Mouse (Mus musculus) limb, embryonic 15.5 days (tissue): Measurements from ENCODE around the gene Mapkbp1. TPM values are rescaled to one million over a fixed set of nuclear protein-coding genes. Genes with fewer than 3 reads are reported as not detected.

Source experiments
- ATAC-seq: fragments of 200-750 bp; cut with Nextera tagmentation; 2 replicates; pipeline ENCODE4 v1.8.0; 2017; ENCODE audit warnings: low read depth, moderate TSS enrichment; ENCODE audit not compliant: insufficient number of reproducible peaks, low FRiP score, low TSS enrichment
- H3K27ac ChIP-seq: fragments of 300-500 bp; sonication (generic); 2 replicates; pipeline ENCODE4 v1.5.1; 2015; ENCODE audit warnings: moderate library complexity, mild to moderate bottlenecking, inconsistent platforms
- H3K27me3 ChIP-seq: fragments of 300-500 bp; sonication (generic); 2 replicates; pipeline ENCODE4 v1.6.1; 2015; ENCODE audit warnings: inconsistent platforms
- H3K36me3 ChIP-seq: fragments of 300-500 bp; sonication (generic); 2 replicates; pipeline ENCODE4 v1.6.1; 2015; ENCODE audit warnings: inconsistent platforms
- H3K4me1 ChIP-seq: fragments of 300-500 bp; sonication (generic); 2 replicates; pipeline ENCODE4 v1.6.1; 2015; ENCODE audit warnings: inconsistent platforms
- H3K4me2 ChIP-seq: fragments of 300-500 bp; sonication (generic); 2 replicates; pipeline ENCODE4 v1.6.1; 2015; ENCODE audit warnings: mild to moderate bottlenecking, inconsistent platforms
- H3K4me3 ChIP-seq: fragments of 300-500 bp; sonication (generic); 2 replicates; pipeline ENCODE4 v1.5.1; 2015; ENCODE audit warnings: mild to moderate bottlenecking, inconsistent platforms
- H3K9ac ChIP-seq: fragments of 300-500 bp; sonication (generic); 2 replicates; pipeline ENCODE4 v1.6.1; 2015; ENCODE audit warnings: inconsistent platforms
- H3K9me3 ChIP-seq: fragments of 300-500 bp; sonication (generic); 2 replicates; pipeline ENCODE4 v1.6.1; 2016; ENCODE audit warnings: inconsistent platforms
- WGBS: fragments of 180-500 bp; shearing (Covaris S2); methylation state at CpG from one replicate; pipeline ENCODE4 v1.1.7; 2015; 5-methylcytosine and 5-hydroxymethylcytosine counted together
- polyA plus RNA-seq: library from polyadenylated mRNA; unstranded; fragments of >200 nt; fragmentation: Nextera tagmentation; extraction: Ambion mirVana; gene quantifications from 2 replicates; pipeline ENCODE4 v1.2.1, GENCODE M21; 2015

Gene Mapkbp1
- polyA plus RNA-seq, 1 experiment from 2014 or later, result 4.0 TPM

- no peak overlapping the region for H3K4me3 ChIP-seq
- H3K9ac ChIP-seq, result no peak overlapping the region
- H3K4me1 ChIP-seq, result no peaks in the 10 kb centered on the region
- no peak for ATAC-seq
- no peaks in the 10 kb centered on the region for H3K27me3 ChIP-seq
- peaks cover 85% of the 10 kb centered on the region for H3K36me3 ChIP-seq
- H3K4me2 ChIP-seq, result no peak overlapping the region
- H3K27ac ChIP-seq, result no peak overlapping the region
- H3K9me3 ChIP-seq, result no peaks in the 10 kb centered on the region
- WGBS, result 87% methylated on average over 9 of the region's 9 CpGs
Observed at GRCm38 (mm10) chr2:120037744-120038143, 65.2 kb downstream of the Mapkbp1 start.

GRCm38 (mm10) chr2:120040991-120041390 lies 68.5 kb downstream of the Mapkbp1 start:
- no peaks in the 10 kb centered on the region for H3K9me3 ChIP-seq
- 95% methylated on average over 5 of the region's 5 CpGs for WGBS
- no peak overlapping the region for H3K4me3 ChIP-seq
- peaks cover 63% of the 10 kb centered on the region for H3K36me3 ChIP-seq
- no peak for ATAC-seq
- no peak overlapping the region for H3K27ac ChIP-seq
- H3K27me3 ChIP-seq, result no peaks in the 10 kb centered on the region
- H3K4me1 ChIP-seq, result peaks cover 24% of the 10 kb centered on the region
- no peak overlapping the region for H3K4me2 ChIP-seq
- H3K9ac ChIP-seq, result no peak overlapping the region

GRCm38 (mm10) chr2:120044101-120044603 lies 71.7 kb downstream of the Mapkbp1 start:
- H3K9me3 ChIP-seq, result no peaks in the 10 kb centered on the region
- H3K36me3 ChIP-seq, result peaks cover 34% of the 10 kb centered on the region
- no peak overlapping the region; the same call in 1 of the 2 replicates for H3K4me2 ChIP-seq
- H3K4me3 ChIP-seq, result no peak overlapping the region
- no peak overlapping the region for H3K9ac ChIP-seq
- 45% methylated on average over 4 of the region's 4 CpGs for WGBS
- H3K27ac ChIP-seq, result peak overlapping the region; percentile 85
- peak; percentile 65 for ATAC-seq
- peaks cover 40% of the 10 kb centered on the region for H3K4me1 ChIP-seq
- H3K27me3 ChIP-seq, result no peaks in the 10 kb centered on the region

GRCm38 (mm10) chr2:120044676-120045075 lies 72.2 kb downstream of the Mapkbp1 start:
- Histone ChIP-seq H3K27me3 (no peaks in the 10 kb centered on the region), H3K9me3 (no peaks in the 10 kb centered on the region), H3K4me1 (peaks cover 40% of the 10 kb centered on the region), H3K36me3 (peaks cover 29% of the 10 kb centered on the region), H3K4me2 (no peak overlapping the region), H3K4me3 (no peak overlapping the region), H3K27ac (peak overlapping the region; percentile 85), H3K9ac (no peak overlapping the region)
- WGBS, result 48% methylated on average over 3 of the region's 3 CpGs
- peak; percentile 11; the same call in 1 of the 2 replicates for ATAC-seq

- no peaks in the 10 kb centered on the region for H3K9me3 ChIP-seq
- H3K4me1 ChIP-seq, result peaks cover 49% of the 10 kb centered on the region
- H3K4me2 ChIP-seq, result no peak overlapping the region
- no peaks in the 10 kb centered on the region for H3K27me3 ChIP-seq
- WGBS, result 51% methylated on average over 14 of the region's 14 CpGs
- H3K36me3 ChIP-seq, result peaks cover 9% of the 10 kb centered on the region
- no peak overlapping the region for H3K9ac ChIP-seq
- no peak overlapping the region for H3K27ac ChIP-seq
- no peak for ATAC-seq
- H3K4me3 ChIP-seq, result no peak overlapping the region
Observed at GRCm38 (mm10) chr2:120046486-120047310, 74.2 kb downstream of the Mapkbp1 start.

- no peak overlapping the region for H3K27ac ChIP-seq
- ATAC-seq, result no peak
- H3K4me2 ChIP-seq, result no peak overlapping the region
- no peaks in the 10 kb centered on the region for H3K27me3 ChIP-seq
- H3K36me3 ChIP-seq, result no peaks in the 10 kb centered on the region
- peaks cover 49% of the 10 kb centered on the region for H3K4me1 ChIP-seq
- 74% methylated on average over 9 of the region's 9 CpGs for WGBS
- H3K9me3 ChIP-seq, result no peaks in the 10 kb centered on the region
- H3K9ac ChIP-seq, result no peak overlapping the region
- no peak overlapping the region for H3K4me3 ChIP-seq
Observed at GRCm38 (mm10) chr2:120048173-120048572, 75.7 kb downstream of the Mapkbp1 start.

GRCm38 (mm10) chr2:120049632-120050274 lies 77.3 kb downstream of the Mapkbp1 start:
- Histone ChIP-seq H3K4me2 (no peak overlapping the region), H3K9me3 (no peaks in the 10 kb centered on the region), H3K4me1 (peaks cover 36% of the 10 kb centered on the region), H3K27ac (no peak overlapping the region), H3K9ac (no peak overlapping the region), H3K27me3 (no peaks in the 10 kb centered on the region), H3K4me3 (no peak overlapping the region), H3K36me3 (no peaks in the 10 kb centered on the region)
- ATAC-seq, result no peak
- WGBS, result 58% methylated on average over 10 of the region's 10 CpGs

- Histone ChIP-seq H3K4me3 (no peak overlapping the region), H3K4me1 (peaks cover 20% of the 10 kb centered on the region), H3K27me3 (no peaks in the 10 kb centered on the region), H3K36me3 (no peaks in the 10 kb centered on the region), H3K9me3 (no peaks in the 10 kb centered on the region), H3K9ac (no peak overlapping the region), H3K4me2 (no peak overlapping the region), H3K27ac (no peak overlapping the region)
- 50% methylated on average over 6 of the region's 6 CpGs for WGBS
- ATAC-seq, result no peak
Observed at GRCm38 (mm10) chr2:120051405-120051804, 78.9 kb downstream of the Mapkbp1 start.

GRCm38 (mm10) chr2:120054771-120055552 lies 82.5 kb downstream of the Mapkbp1 start:
- Histone ChIP-seq H3K4me1 (peaks cover 11% of the 10 kb centered on the region; the same call in 1 of the 2 replicates), H3K4me2 (no peak overlapping the region), H3K36me3 (no peaks in the 10 kb centered on the region), H3K9me3 (no peaks in the 10 kb centered on the region), H3K27me3 (no peaks in the 10 kb centered on the region), H3K9ac (no peak overlapping the region), H3K4me3 (no peak overlapping the region), H3K27ac (no peak overlapping the region)
- ATAC-seq, result no peak
- WGBS, result 86% methylated on average over 12 of the region's 12 CpGs

- H3K27ac ChIP-seq, result no peak overlapping the region
- no peak overlapping the region for H3K9ac ChIP-seq
- ATAC-seq, result no peak
- no peak overlapping the region for H3K4me3 ChIP-seq
- H3K36me3 ChIP-seq, result no peaks in the 10 kb centered on the region
- WGBS, result 75% methylated on average over 10 of the region's 10 CpGs
- no peaks in the 10 kb centered on the region for H3K9me3 ChIP-seq
- no peaks in the 10 kb centered on the region for H3K27me3 ChIP-seq
- no peak overlapping the region for H3K4me2 ChIP-seq
- peaks cover 12% of the 10 kb centered on the region for H3K4me1 ChIP-seq
Observed at GRCm38 (mm10) chr2:120055923-120056322, 83.4 kb downstream of the Mapkbp1 start.

GRCm38 (mm10) chr2:120058818-120059217 lies 86.3 kb downstream of the Mapkbp1 start:
- Histone ChIP-seq H3K4me3 (no peak overlapping the region), H3K9ac (no peak overlapping the region), H3K27me3 (no peaks in the 10 kb centered on the region), H3K9me3 (no peaks in the 10 kb centered on the region), H3K4me2 (no peak overlapping the region), H3K27ac (peak overlapping the region; percentile 22; the same call in 1 of the 2 replicates), H3K4me1 (peaks cover 16% of the 10 kb centered on the region), H3K36me3 (no peaks in the 10 kb centered on the region)
- ATAC-seq, result no peak
- 73% methylated on average over 4 of the region's 4 CpGs for WGBS
